Mouse (Mus musculus) lung, embryonic 14.5 days (tissue): ENCODE measurements around the gene Prr30. TPM values are rescaled to one million over a fixed set of nuclear protein-coding genes. Genes with fewer than 3 reads are reported as not detected.
"Not testable (repeated sequence)": the region's sequence is repeated elsewhere in the genome, so short reads cannot be mapped to it uniquely, and the experiment has no call there.

Experiments
- ATAC-seq: fragments of 200-750 bp; cut with Nextera tagmentation; 2 replicates; pipeline ENCODE4 v1.8.0; 2017; ENCODE audit warnings: mild to moderate bottlenecking, moderate TSS enrichment, moderate library complexity; ENCODE audit not compliant: insufficient read depth
- DNase-seq: peaks from one replicate; pipeline ENCODE4 v3.0.0-alpha.2; 2015
- H3K27ac ChIP-seq: fragments of 300-500 bp; sonication (generic); 2 replicates; pipeline ENCODE4 v1.5.1; 2014; ENCODE audit warnings: low read depth, mild to moderate bottlenecking, moderate library complexity
- H3K27me3 ChIP-seq: fragments of 300-500 bp; sonication (generic); 2 replicates; pipeline ENCODE4 v1.6.1; 2014; ENCODE audit warnings: low read length, control low read depth; ENCODE audit not compliant: insufficient read depth
- H3K36me3 ChIP-seq: fragments of 300-500 bp; sonication (generic); 2 replicates; pipeline ENCODE4 v1.6.1; 2014; ENCODE audit warnings: control low read depth; ENCODE audit not compliant: insufficient read depth
- H3K4me1 ChIP-seq: fragments of 300-500 bp; sonication (generic); 2 replicates; pipeline ENCODE4 v1.6.1; 2014; ENCODE audit warnings: antibody characterized with exemption, control low read depth; ENCODE audit not compliant: insufficient read depth
- H3K4me2 ChIP-seq: fragments of 300-500 bp; sonication (generic); 2 replicates; pipeline ENCODE4 v1.6.1; 2014; ENCODE audit warnings: mild to moderate bottlenecking
- H3K4me3 ChIP-seq: fragments of 300-500 bp; sonication (generic); 2 replicates; pipeline ENCODE4 v1.5.1; 2014; ENCODE audit warnings: low read depth, low read length
- H3K9ac ChIP-seq: fragments of 300-500 bp; sonication (generic); 2 replicates; pipeline ENCODE4 v1.6.1; 2014
- H3K9me3 ChIP-seq: fragments of 300-500 bp; sonication (generic); 2 replicates; pipeline ENCODE4 v1.6.1; 2016; ENCODE audit warnings: low read depth, low read length, control low read depth
- CTCF ChIP-seq: IDR thresholded peaks from 2 replicates; pipeline ENCODE4 v1.5.1; 2016; ENCODE audit warnings: antibody characterized with exemption, low read depth
- WGBS: fragments of 180-500 bp; shearing (Covaris S2); extraction: QIAGEN DNeasy Blood & Tissue Kit; methylation state at CpG from one replicate; pipeline ENCODE4 v1.1.7; 2014; 5-methylcytosine and 5-hydroxymethylcytosine counted together
- polyA plus RNA-seq: library from polyadenylated mRNA; unstranded; fragments of >200 nt; fragmentation: Nextera tagmentation; extraction: Ambion mirVana; gene quantifications from 2 replicates; pipeline ENCODE4 v1.2.1, GENCODE M21; 2014

Prr30 gene
- polyA plus RNA-seq = not detected in 2 replicates

DNA sequence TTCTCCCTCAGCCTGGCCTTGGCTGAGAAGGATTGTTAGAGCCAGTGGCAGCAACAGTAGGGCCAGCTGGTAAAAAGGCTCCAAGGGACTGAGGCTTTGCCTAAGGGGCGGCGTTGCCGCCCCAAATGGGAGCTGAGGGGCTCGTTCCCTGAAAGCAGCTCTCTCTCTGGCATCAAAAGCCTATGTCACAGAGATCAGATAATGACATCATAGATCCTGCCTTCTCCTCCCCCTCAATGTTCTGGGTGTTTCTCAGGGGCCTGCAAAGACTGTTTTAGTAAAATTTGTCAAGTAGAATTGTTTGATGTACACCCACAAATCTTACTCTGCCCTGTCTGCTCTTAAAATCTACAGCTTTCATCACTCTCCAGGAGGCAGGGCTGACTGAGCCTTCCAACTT lies at the start of gene Prr30:
Gene Prr30 (minus strand): TSS at position 101 of the 400 bp plus-strand sequence.
- Histone ChIP-seq H3K4me1 (no peaks in the 10 kb centered on the region), H3K4me3 (no peak within 1 kb of the TSS), H3K27me3 (no peaks in the 10 kb centered on the region), H3K9ac (no peak within 1 kb of the TSS), H3K4me2 (no peak within 1 kb of the TSS), H3K36me3 (no peaks in the 10 kb centered on the region), H3K9me3 (no peaks in the 10 kb centered on the region), H3K27ac (no peak within 1 kb of the TSS)
- DNase-seq (no peak), ATAC-seq (no peak)
- no peak for TF ChIP-seq CTCF
- WGBS = 66% methylated on average over 4 of the region's 4 CpGs

- TF ChIP-seq CTCF = no peak
- no peak for DNase-seq
- ATAC-seq = no peak
- no peaks in the 10 kb centered on the region for H3K9me3 ChIP-seq
- H3K4me2 ChIP-seq = no peak overlapping the region
- H3K4me1 ChIP-seq = no peaks in the 10 kb centered on the region
- no peaks in the 10 kb centered on the region for H3K36me3 ChIP-seq
- no peak overlapping the region for H3K4me3 ChIP-seq
- H3K27ac ChIP-seq = no peak overlapping the region
- H3K9ac ChIP-seq = no peak overlapping the region
- H3K27me3 ChIP-seq = no peaks in the 10 kb centered on the region
- 75% methylated on average over 3 of the region's 3 CpGs for WGBS
Observed at GRCm38 (mm10) chr14:101246793-101247192, 46.7 kb upstream of the Prr30 start.

DNA sequence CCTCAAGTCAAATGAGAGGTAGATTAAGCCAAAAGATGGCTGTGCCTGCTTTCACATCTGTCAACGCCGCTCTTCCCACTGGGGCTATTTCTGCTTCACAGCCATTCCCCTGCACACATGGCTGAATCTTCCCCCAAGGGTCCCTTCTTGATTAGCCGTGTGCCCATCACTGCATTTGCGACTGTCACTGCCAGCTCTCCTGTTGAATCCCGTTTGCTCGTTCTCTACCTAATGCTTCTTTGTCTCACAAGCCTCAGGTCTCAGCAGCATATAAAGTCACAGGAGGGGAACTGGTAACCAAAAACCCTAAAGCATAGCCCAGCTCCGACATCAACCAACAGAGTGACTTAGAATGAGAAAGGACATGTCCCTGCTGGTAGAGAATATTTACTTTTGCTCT lies 45.6 kb upstream of the Prr30 start:
- Histone ChIP-seq H3K9ac (no peak overlapping the region), H3K4me3 (no peak overlapping the region), H3K4me2 (no peak overlapping the region), H3K27me3 (no peaks in the 10 kb centered on the region), H3K27ac (no peak overlapping the region), H3K36me3 (no peaks in the 10 kb centered on the region), H3K9me3 (no peaks in the 10 kb centered on the region), H3K4me1 (no peaks in the 10 kb centered on the region)
- ATAC-seq (no peak), DNase-seq (no peak)
- TF ChIP-seq CTCF = no peak
- 49% methylated on average over 7 of the region's 7 CpGs for WGBS

DNA sequence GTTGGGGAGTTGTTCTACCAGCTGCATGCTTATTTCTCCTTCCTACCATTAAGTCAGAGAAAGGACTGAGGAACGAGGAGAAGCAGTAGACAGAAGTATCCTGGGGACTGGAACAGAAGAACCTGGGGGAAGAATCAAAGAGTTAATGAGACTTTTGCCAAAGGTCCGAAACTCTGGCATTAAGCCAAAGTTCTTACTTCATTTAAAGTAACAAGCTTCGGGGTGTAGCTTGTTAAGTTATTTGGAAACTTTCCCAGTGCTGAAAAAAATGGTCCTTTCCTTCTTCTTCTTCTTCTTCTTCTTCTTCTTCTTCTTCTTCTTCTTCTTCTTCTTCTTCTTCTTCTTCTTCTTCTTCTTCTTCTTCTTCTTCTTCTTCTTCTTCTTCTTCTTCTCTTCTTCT lies 44.3 kb upstream of the Prr30 start:
- H3K27ac ChIP-seq, H3K9me3 ChIP-seq, H3K4me2 ChIP-seq, H3K4me1 ChIP-seq, H3K27me3 ChIP-seq, H3K4me3 ChIP-seq, H3K36me3 ChIP-seq, H3K9ac ChIP-seq, ATAC-seq: not testable (repeated sequence)
- DNase-seq = peak; percentile 74
- 29% methylated on average over 3 of the region's 3 CpGs for WGBS

GRCm38 (mm10) chr14:101237965-101238364 lies 37.8 kb upstream of the Prr30 start:
- Histone ChIP-seq H3K9me3 (no peaks in the 10 kb centered on the region), H3K27ac (no peak overlapping the region), H3K27me3 (no peaks in the 10 kb centered on the region), H3K36me3 (no peaks in the 10 kb centered on the region), H3K4me1 (no peaks in the 10 kb centered on the region), H3K4me2 (no peak overlapping the region), H3K4me3 (no peak overlapping the region), H3K9ac (no peak overlapping the region)
- WGBS = 89% methylated on average over 1 of the region's 1 CpGs
- no peak for DNase-seq
- no peak for TF ChIP-seq CTCF
- no peak for ATAC-seq

DNA sequence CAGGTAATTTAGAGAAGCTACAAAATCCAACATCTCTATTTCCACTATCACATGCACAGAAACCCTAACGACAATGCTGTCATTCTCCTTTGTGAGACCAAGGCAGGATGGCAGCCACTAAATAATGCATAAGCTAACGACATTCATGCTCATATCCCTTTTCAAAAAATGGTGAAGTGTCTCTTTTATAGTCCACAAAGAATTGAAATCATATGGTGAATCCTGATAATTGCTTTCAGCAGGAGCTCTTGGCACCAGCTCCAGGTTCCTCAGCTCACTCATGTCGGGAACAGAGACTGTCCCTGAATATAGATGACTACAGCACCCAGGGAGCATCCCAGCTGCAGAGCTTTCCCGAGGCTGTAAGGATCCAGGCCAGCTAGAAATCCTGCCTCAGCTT lies 28.9 kb upstream of the Prr30 start:
- ATAC-seq = no peak

DNA sequence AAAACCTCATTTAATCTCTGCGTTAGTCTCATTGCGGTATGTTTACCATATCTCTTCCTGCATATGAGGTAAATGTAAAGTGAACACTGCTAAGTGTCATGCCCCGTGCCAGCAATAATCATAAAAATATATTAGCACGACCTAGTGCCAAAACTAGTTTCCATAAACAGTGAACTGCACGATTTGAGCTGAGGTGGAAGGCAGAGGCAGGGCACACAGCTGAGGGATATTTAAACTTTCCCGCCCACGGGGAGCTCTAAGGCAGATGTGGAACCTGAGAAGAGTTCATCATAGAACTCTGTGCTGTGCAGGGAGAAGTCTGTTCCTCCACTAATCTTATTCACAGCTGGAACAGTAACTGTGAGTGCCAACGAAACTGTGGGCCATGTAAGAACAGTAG lies 22.2 kb upstream of the Prr30 start:
- Histone ChIP-seq H3K4me2 (no peak overlapping the region), H3K27ac (no peak overlapping the region), H3K4me3 (no peak overlapping the region), H3K4me1 (no peaks in the 10 kb centered on the region), H3K27me3 (no peaks in the 10 kb centered on the region), H3K9ac (no peak overlapping the region), H3K36me3 (no peaks in the 10 kb centered on the region), H3K9me3 (no peaks in the 10 kb centered on the region)
- ATAC-seq (peak; percentile 28; the same call in 1 of the 2 replicates), DNase-seq (no peak)
- 55% methylated on average over 8 of the region's 8 CpGs for WGBS
- no peak for TF ChIP-seq CTCF

More for the DNA sequence above, 28.9 kb upstream of the Prr30 start:
- Histone ChIP-seq H3K36me3 (no peaks in the 10 kb centered on the region), H3K4me1 (no peaks in the 10 kb centered on the region), H3K9me3 (no peaks in the 10 kb centered on the region), H3K9ac (no peak overlapping the region), H3K4me3 (no peak overlapping the region), H3K27ac (no peak overlapping the region), H3K4me2 (no peak overlapping the region), H3K27me3 (no peaks in the 10 kb centered on the region)
- TF ChIP-seq CTCF = no peak
- WGBS = 46% methylated on average over 4 of the region's 4 CpGs
- DNase-seq = no peak

DNA sequence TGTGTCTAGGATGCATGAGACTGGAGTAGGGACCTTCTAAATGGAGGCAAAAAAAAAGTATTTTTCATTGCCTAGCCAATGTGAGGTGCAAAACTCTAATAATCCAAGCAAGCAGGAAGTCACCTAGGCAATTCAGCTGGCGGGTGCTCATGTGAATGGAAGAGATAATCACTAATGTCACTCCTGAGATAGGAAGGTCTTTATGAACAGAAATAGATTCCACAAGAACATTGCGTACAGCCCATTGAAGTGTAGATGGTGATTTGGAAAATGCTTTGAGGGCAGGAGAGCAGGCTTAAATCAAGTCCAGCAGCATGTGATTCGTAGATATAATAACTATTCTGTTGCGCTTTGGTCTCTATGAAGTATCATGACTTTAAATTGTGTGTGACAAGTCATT lies 27.9 kb downstream of the Prr30 start:
- 86% methylated on average over 4 of the region's 4 CpGs for WGBS
- no peaks in the 10 kb centered on the region for H3K27me3 ChIP-seq
- no peak for TF ChIP-seq CTCF
- H3K9me3 ChIP-seq = no peaks in the 10 kb centered on the region
- ATAC-seq (no peak), DNase-seq (no peak)
- no peaks in the 10 kb centered on the region for H3K4me1 ChIP-seq
- no peak overlapping the region for H3K4me3 ChIP-seq
- H3K9ac ChIP-seq = no peak overlapping the region
- H3K4me2 ChIP-seq = no peak overlapping the region
- H3K36me3 ChIP-seq = no peaks in the 10 kb centered on the region
- no peak overlapping the region for H3K27ac ChIP-seq
